Mouse (Mus musculus): ENCODE data around the gene Alpi.

- TF ChIP-seq CTCF (IDR thresholded peaks at IDR 0.05; ENCODE audit: control insufficient read depth, insufficient read depth, insufficient replicate concordance, low read depth, low read length) (peak; percentile 90), POLR2A (IDR thresholded peaks at IDR 0.05; ENCODE audit: control insufficient read depth, low read depth, low read length) (0 out of 2 replicates have a peak, but pooled peaks have one; percentile 40)
Observed at GRCm38 (mm10) chr1:87098358-87098975, 2.9 kb downstream of the Alpi start.

Data from testis, adult 2 months (tissue).